Mouse (Mus musculus): ENCODE measurements around the gene Prnp.

Gene Prnp

DNA sequence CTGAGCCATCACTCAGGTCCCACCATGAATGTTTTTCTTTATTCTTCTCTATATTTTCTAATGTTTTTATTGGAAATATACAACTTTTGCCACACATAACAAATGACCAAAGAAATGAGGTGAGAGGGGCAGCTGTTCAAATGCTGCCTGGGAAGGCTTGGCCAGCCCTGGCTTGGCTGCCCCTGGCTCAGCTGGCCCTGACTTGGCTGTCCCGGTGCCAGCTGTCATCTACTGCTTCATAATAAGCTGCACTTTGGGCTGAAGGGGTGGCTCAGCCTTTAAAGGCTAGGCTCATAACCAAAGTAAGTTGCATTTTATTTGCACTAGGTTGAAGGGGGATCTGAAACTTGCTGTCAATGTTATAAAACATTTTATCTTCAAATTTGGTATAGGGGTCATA is 2.9 kb upstream of the Prnp start:
- peak in 1 of 2 experiments; percentile 42 for DNase-seq (ENCODE audit: low spot score in 2 of 2)

DNA sequence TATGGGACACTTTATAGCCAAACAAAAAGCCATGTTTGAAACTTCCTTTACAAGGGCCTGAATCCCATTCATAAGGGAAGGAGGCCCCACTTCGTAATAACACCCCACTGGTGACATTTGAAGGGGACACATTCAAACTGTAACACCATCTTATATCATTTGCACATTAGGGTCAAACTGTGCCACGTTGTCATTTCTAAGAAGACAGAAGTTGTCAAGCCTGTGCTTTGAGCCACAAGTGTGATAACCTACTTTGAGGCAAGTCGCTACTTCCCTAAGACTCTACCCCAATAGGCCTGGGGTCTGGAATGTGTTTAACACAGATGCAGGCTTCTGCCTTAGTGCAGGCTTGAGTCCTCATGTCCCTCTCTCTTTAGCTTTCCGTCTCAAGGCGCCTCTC is 2.4 kb upstream of the Prnp start:
- DNase-seq (ENCODE audit: low spot score in 2 of 2): no peak

DNA sequence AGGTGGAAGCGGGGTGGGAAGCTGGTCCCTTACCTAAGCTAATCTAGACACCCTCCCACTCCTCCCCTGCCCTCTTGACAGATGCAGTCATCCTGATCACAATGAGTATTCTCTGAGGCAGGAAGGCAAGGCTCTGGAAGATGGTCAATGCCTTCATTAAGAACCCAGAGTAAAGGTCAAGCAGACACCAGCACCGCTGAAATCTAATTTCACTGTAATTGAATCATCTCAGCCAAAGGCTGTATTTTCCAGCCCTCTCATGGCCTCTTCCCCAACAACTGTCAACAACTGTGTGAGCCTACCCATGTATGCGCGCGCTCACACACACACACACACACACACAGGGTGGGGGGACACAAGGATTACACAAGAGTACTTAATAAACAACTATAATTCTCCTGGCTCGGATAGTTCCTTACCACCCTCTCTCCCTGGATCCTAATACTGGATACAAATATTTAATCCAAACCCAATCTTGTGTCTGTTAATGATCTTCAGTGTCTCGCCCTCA is 1.3 kb upstream of the Prnp start:
- DNase-seq (ENCODE audit: low spot score in 2 of 2): peak in 1 of 2 experiments; percentile 33

DNA sequence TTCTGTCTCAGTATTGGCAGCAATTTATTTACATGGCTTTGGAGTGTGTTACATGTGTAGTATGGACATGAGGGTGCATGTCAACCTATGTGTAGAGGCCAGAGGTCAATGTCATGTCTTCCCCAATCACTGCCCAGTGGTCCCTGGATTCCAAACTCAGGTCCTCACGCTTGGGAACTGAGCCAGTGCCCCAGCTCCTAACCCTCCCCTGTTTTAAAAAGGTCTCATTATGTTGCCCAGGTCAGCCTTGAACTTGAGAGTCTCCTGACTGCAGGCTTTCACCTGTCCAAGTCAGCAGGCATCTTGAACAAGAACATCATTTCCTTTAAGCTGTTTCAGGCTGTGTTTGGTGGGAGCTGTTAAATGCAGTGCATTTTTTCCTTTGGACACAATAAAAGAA is 822 bp upstream of the Prnp start:
- DNase-seq (ENCODE audit: low spot score in 2 of 2): no peak

DNA sequence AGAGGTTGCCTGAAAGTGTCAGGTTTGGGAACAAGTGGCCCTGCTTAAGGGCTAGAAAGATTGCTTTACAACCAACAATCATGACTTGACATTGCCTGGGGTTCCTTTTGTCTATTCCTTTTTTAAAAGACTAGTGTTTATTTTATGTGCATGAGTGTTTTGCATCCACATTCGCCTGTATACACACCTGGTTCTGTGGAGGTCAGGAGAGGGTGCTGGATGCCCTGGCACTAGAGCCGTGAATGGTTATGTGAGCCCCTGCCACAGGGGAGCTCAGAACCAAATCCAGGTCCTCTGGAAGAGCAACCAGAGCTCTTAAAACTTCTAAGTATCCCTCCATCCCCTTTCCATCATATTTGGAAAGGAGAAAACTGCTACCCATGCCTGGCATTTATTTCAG is 1.1 kb downstream of the Prnp start:
- DNase-seq (ENCODE audit: low spot score in 2 of 2): no peak

DNA sequence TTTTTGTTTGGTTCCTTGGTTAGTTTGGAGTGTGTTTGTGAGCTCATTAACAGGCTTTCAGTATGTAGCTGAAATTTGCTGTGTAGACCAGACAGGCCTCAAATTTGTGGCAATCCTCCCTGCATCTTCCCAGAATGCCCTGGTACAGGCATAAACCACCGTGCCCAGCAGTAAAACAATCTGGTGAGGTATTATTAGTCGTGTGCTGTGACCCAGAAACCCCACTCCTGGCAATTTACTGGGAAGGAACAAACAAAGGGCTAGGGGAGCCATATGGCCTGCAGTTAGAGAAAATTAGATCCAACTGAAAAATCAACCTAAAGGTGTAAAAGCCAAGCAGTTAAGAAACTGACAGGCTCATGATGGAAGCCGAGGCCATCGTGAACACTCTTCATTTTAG is 1.6 kb downstream of the Prnp start:
- DNase-seq (ENCODE audit: low spot score in 2 of 2): no peak

DNA sequence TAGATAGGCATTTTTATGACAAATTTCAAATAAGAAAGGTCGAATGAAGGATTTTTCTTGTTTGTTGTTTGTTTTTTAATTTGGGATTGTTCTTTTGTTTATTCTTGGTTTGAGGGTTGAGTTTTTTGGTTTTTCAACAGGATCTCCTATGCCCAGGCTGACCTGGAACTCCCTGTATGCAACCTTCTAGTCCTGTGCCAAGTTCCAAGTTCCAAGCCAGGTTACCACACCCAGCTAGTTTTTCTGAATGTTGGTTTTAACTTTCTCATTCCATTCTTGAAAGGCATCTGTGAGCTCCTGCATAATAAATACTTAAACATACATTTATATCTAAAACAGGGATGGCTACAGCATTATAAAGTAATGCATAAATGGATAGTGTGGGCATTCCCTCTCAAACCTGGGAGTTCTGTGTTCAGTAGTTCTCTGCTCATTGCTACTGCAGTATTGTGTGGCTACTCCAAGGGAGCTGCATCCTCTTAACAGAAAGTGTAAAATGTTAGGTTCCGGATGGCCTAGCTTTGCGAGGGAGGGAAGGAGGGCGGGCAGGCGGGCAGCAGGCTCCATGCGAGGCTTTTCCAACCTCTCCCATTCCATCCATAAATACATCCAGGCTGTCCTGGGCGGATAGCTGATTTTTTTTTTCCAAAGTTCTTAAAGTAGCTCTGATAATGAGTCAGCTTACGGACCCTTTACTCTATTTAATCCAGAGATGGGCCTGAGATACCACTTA is 3.0 kb downstream of the Prnp start:
- DNase-seq (ENCODE audit: low spot score in 2 of 2): no peak

DNA sequence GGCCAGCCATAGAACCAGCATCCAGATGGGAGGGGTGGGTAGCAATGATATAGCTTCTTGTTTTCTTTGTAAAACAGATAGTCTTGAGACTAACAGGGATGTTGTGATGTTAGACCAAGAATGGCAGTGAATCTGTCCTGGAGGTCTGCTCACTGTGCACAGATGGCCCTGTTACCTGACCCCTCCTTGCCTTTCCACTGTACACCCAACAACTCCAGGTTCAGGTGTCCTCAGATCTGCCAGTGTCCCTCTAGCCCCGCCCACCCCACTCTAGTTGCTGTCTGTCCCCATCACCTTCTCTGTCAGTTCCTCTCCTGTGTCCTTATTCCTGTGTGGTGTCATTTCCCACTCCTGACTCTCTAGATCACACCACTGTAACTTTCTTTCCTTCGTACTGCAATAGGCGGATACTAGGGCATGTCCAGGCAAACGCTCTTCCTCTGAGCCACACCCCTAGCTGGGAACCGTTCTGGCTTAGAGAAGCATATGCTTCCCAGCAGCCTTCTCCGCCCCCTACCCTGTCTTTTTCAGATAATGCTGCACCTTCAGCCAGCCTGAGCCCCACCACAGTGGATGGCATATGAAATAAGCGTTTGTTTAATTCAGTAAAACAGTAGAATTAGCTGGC is 22.7 kb downstream of the Prnp start:
- no peak for DNase-seq (ENCODE audit: low spot score in 2 of 2)

DNA sequence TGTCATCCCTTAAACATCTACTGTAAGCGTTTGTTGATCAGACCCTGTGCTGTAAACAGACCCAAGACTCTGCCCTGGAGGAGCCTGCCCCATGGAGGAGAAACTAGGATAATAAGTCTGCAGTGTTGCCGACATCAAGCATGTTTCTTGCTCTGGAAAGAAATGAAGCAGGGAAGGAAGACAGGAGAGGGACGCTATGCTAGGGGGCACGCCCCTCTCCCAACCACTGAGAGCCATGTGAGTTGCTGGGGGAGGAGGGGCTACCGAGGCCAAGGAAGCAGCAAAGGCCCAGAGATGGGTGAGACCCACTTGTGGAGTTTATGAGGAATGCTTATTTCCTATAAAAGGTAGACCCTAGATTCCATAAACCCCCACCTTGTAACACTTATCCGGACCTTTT is 23.3 kb downstream of the Prnp start:
- no peak for DNase-seq (ENCODE audit: low spot score in 2 of 2)

DNA sequence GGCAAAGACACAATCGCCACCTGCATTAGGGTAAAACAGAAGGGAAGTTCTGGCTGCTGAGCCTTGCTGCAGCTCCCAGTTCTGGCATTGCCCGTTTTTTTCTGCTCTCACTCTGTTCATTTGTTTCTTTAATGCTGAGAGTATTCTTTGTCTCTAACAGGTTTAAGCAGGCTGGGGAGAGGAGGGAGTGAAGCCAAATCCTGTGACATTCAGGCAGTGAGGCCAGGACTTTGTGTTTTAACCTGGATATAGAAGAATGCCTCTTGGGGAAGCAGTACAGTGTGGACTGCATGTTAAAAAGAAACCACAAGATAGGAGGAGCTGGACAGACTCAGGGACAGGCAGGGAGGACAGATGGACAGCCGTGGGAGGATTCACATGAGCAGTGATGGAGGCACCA is 23.9 kb downstream of the Prnp start:
- DNase-seq (ENCODE audit: low spot score in 2 of 2): no peak

DNA sequence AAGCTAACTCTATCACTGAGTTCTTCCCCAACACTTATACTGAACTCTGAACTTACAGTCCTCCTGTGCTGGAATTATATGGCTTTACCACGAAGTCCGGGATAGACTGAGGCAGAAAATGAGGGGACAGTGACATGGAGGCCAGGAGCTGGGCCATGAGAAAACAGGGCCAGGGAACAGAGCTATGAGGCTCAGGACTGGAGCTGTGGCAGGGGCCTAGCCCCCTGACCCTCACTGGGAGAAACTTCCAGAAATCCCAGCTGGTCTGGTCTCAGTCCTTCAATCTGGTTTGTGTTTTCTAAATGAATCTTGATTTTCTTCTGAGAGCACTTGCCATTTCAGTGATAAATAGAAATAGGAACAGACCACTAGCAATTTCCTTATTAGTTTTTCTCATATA is 24.5 kb downstream of the Prnp start:
- DNase-seq (ENCODE audit: low spot score in 2 of 2): no peak

DNA sequence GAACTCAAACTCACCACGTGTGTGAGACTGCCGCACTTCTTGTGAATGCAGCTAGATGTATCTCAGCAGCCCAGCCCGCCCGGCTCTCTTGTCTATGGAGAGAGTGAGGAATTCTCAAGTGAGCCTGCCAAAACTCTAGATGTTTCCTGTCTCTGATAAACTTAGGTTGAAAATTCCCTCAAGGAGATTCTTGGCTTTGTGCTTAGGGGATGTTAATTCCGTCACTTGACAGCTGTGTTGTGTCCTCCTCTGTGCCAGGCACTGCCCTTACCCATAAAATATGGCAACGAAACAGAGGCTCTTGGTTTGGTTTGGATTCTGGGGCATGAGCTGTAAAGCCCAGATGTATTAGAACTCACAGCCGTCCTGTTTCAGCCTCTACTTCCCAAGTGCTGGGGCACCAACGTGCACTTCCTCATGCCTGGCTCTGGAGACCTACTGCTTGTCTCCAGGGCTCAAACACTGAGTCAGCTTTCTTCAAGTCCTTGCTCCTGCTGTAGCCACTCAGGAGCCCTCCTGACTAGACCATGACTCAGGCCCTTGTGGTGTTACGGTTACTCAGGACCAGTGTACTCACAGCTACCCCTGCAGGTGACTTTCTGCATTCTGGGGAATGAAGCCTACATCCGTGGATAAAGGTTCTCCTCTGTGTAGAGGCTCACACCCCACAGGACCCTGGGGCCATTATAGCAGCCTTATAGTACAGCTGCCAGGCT is 25.8 kb downstream of the Prnp start:
- DNase-seq (ENCODE audit: low spot score in 2 of 2): no peak

DNA sequence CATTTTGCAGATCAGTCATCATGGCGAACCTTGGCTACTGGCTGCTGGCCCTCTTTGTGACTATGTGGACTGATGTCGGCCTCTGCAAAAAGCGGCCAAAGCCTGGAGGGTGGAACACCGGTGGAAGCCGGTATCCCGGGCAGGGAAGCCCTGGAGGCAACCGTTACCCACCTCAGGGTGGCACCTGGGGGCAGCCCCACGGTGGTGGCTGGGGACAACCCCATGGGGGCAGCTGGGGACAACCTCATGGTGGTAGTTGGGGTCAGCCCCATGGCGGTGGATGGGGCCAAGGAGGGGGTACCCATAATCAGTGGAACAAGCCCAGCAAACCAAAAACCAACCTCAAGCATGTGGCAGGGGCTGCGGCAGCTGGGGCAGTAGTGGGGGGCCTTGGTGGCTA is 26.7 kb downstream of the Prnp start:
- DNase-seq (ENCODE audit: low spot score in 2 of 2): no peak

DNA sequence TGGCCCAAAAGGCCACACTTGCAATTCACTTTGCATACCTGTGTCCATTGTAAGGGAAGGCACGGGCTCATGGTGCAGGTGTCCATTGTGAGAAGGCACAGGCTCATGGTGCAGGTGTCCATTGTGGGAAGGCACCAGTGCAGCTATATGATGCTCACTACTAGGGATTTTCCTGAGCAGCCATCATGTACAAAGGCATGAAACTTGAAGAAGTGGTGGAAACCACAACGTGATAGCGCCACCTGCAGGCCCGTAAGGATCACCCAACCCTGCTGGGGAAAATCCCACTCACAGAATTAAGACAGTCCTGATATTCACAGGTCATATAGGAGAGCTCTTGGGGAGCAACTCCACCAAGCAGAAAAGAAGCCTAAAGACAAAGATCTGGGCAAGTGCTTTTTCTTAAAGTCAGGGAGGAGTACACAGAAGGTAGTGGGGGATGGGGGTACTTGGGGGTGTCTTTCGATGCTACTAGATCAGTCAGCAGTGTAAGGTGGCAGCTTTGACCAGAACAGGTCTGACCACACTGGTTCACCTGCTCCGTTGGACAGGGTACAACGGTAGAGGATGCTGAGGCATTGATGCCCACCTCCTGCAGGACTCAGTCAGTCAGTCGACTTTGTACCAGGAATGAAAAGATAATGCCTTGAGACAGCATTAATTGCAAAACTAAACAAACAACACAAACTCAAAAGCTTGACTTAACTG is 29.8 kb downstream of the Prnp start:
- DNase-seq (ENCODE audit: low spot score in 2 of 2): peak in 1 of 2 experiments; percentile 45

DNA sequence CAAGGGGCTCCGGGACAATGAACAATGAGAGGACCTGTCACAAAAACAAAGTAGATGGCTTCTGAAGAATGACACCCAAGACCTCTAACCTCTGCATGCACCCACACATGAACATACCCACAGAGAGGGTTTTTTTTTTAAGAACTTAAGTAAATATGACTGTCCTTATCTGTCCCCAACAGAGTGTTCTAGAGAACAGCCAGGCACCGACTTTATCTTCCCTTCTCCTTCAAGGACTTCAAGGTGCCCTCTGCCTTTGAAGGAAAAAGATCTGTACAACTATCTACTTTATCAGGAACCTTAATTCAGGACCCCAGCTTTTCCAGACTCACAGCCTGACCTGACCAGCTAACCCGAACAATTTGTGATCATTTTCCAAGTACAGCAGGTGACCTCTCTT is 30.8 kb downstream of the Prnp start:
- no peak for DNase-seq (ENCODE audit: low spot score in 2 of 2)

DNA sequence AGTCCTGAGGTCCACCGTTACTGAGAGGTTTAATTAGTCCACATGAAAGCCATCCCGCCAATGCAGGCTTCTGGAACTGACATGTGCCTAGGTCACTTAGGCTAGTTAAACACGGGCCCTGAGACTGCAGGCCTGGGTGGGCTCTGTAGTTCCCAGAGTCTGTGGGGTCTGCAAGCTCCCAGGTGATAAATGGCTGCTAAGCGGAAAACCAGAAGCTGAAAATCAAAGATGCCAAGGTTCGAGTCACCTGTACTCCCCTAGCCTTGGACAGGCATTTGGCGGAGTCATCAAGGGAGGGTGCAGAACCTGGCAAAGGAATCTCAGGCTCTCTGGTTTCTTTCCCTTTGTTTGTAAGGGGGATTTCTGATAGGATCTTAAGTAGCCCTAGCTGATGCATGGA is 31.8 kb downstream of the Prnp start:
- DNase-seq (ENCODE audit: low spot score in 2 of 2): no peak

DNA sequence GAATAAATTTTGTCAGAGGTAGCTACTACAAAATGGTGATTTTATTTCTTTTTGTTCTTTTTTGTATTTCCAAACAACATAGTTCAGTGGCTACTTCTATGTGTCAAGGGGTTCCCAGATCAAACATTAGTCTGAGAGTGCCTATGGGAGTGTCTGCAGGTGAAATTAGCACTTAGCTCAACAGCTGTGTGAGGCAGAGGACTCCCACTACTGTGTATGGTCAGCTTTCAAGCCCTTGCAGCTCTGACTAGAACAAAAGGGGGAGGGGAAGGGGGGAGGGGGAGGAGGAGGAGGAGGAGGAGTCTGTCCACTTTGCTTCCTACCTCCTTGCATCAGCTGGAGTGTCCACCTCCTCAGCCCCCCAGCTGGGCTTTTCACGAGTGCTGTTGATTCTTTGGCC is 34.6 kb downstream of the Prnp start:
- no peak for DNase-seq (ENCODE audit: low spot score in 2 of 2)

DNA sequence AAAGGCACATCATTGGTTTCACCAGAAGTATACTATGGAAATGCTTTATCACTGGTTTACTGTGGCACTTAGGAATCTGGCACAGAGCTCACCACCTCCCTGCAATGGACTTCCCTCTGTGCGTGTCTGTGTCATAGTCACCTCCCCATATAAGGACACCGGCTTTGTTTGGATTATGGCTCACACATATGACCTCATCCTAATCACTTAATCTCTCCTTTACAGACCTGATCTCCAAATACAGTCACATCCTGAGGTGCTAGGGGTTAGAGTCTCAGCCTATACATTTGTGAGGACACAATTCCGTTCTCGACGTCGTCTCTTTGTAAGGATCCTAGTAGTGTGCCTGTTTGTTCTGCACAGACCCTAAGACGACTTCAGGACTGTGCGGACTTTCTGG is 35.5 kb downstream of the Prnp start:
- DNase-seq (ENCODE audit: low spot score in 2 of 2): no peak

DNA sequence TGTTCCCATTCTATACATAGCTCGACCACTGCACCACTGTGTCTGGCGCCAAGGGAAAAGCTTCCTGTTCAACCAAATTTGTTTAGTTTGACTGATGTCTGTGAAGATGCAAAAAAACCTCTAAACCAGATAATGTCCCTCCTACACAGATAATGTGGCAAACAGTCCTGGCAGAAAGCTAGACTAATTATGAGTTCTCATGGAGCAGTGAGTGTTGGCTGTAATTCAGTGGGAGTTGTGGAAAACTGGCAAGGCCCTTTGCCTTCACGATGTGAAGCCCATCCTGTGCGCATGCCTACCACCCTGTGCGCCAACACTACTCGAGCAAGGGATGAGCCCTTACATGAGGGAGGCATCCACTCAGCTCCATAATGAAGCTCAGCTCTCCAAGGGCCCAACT is 36.0 kb downstream of the Prnp start:
- DNase-seq (ENCODE audit: low spot score in 2 of 2): no peak

DNA sequence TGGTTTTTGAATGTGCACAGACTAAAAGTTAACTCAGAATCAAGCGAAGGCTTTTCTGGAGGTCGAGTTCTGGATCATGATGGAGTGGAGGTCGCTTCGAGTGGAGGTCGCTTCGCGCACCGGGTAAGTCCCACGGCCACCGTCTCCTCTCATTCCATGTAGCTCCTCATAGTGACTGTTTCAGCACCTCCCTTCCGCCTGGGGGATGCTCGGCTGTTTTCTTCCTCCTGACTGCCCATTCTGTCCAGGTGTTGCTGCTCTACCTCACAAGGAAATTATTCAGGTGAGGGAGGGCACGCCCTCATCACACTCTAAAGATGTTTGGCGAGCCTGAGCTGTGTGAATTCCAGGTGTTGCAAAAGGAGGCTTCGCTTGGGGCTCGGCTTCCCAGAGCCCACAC is 36.6 kb downstream of the Prnp start:
- no peak for DNase-seq (ENCODE audit: low spot score in 2 of 2)

DNA sequence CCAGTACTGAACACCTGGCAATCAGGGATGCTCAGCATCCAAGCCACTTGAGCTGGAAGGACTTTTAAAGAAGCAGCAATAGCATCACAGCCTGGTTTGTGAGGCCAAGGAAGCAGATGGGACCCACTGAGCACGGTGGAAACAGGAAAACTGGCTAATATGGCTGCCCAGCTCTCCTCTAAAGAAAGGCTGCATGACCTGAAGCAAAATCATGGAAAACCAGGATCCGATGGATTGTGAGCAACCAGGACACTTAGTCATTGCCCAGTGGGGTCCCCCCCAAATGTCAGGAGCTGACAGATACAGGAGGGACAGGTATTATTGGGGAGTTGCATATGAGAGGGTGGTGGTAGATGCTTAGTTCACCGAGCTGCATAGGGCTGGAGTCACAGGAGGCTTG is 38.4 kb downstream of the Prnp start:
- DNase-seq (ENCODE audit: low spot score in 2 of 2): no peak

DNA sequence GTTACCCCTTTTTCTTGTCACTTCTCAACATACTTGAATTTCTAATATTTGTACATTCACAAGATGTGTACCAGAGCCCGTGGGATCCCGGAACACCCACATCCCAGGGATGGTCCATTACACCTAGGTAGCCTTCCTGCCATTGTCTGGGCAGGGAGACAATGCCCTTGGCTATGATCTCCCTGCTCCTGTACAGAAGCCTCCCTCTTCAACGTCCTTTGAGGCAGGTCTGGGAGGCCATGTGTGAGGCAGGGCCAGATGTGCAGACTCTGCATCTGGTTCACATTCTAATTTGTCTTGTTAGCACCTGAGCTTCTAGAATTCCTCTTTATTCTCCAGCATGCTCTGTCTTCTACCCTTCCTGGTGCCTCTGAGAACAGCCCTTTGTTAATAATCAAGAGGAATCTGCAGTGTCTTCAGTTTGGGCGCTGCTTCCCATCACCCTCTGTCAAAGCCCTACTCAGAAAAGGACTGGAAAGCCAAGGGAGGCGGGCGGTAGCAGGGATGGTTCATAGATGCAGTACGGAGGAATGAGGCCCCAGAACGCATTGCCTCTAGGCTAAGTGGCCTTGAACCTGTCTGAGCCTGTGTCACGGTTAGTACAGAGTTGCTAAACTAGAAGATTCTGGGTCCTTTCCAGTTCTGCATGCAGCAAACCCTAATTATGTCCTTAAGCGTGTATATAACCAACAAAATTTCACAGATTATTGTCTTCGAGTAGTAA is 39.4 kb downstream of the Prnp start:
- no peak for DNase-seq (ENCODE audit: low spot score in 2 of 2)
